Mouse (Mus musculus) embryonic facial prominence, embryonic 10.5 days (tissue): ENCODE results near the gene Sp110. TPM values are rescaled to one million over a fixed set of nuclear protein-coding genes. Genes with fewer than 3 reads are reported as not detected.
"Not testable (repeated sequence)": the region's sequence is repeated elsewhere in the genome, so short reads cannot be mapped to it uniquely, and the experiment has no call there.

Experiments
- DNase-seq: peaks from one replicate; pipeline ENCODE4 v3.0.0-alpha.2; 2017; ENCODE audit warnings: low spot score
- H3K27ac ChIP-seq: fragments of 300-500 bp; sonication (generic); replicated peaks from 2 replicates; pipeline ENCODE4 v1.5.1; 2016; ENCODE audit warnings: mild to moderate bottlenecking
- H3K27me3 ChIP-seq: fragments of 300-500 bp; sonication (generic); replicated peaks from 2 replicates; pipeline ENCODE4 v1.6.1; 2016; ENCODE audit warnings: low read depth, mild to moderate bottlenecking; ENCODE audit not compliant: poor library complexity, severe bottlenecking
- H3K36me3 ChIP-seq: fragments of 300-500 bp; sonication (generic); replicated peaks from 2 replicates; pipeline ENCODE4 v1.6.1; 2016; ENCODE audit warnings: mild to moderate bottlenecking, moderate library complexity
- H3K4me1 ChIP-seq: fragments of 300-500 bp; sonication (generic); 2 replicates; pipeline ENCODE4 v1.6.1; 2016
- H3K4me3 ChIP-seq: fragments of 300-500 bp; sonication (generic); 2 replicates; pipeline ENCODE4 v1.5.1; 2016; ENCODE audit warnings: mild to moderate bottlenecking, moderate library complexity
- H3K9me3 ChIP-seq: fragments of 300-500 bp; sonication (generic); 2 replicates; pipeline ENCODE4 v1.6.1; 2016; ENCODE audit warnings: mild to moderate bottlenecking
- WGBS: fragments of 180-500 bp; shearing (Covaris S2); methylation state at CpG from one replicate; pipeline ENCODE4 v1.1.7; 2016; 5-methylcytosine and 5-hydroxymethylcytosine counted together
- polyA plus RNA-seq: library from polyadenylated mRNA; unstranded; fragments of >200 nt; fragmentation: Nextera tagmentation; extraction: Ambion mirVana; gene quantifications from 2 replicates; pipeline ENCODE4 v1.2.1, GENCODE M21; 2016

Sp110 gene
- polyA plus RNA-seq, 1 experiment from 2014 or later, result 0.69 TPM

DNA sequence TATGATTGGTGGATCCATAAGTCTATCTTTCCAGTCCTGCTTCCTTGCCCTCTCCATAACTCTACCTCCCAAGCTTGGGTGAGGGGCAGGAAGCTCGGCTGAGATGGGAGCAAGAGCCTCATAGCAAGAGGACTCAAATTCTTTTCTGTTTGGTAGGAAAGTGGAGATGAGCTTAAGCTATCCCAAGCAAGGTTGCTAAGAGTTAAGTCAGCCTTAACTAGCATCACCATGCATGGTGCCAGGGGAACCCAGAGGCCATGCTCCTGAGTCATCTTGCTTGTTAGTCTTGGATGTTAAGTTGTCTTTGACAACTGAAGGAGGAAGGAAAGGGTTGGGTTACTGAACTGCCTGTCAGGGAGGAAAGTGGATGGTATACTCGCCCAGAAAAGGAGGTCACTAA is 9.9 kb downstream of the Sp110 start:
- H3K4me1 ChIP-seq, DNase-seq, H3K36me3 ChIP-seq, H3K4me3 ChIP-seq, H3K27me3 ChIP-seq, H3K9me3 ChIP-seq, H3K27ac ChIP-seq: not testable (repeated sequence)
- 79% methylated on average over 1 of the region's 2 CpGs for WGBS

DNA sequence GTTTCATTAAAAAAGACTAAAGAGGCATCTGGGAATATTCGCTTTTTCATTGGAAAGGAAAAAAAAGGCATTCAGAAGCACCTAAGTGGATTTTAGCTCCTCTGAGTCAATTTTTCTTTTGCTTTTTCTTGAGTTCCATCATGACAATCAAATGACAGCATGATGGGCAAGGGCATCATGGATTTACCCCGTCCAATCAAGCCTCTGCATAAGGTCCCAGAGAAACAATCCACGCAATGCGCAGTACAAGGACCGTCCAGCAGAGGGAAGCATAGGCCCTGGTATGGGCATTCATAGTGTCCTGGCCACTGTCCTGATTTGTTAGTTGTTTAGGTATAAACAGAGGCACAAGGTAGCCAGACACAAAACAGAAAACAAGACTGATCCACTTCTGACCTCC is 17.1 kb downstream of the Sp110 start:
- H3K36me3 ChIP-seq, H3K9me3 ChIP-seq, DNase-seq, H3K4me1 ChIP-seq, H3K4me3 ChIP-seq, H3K27ac ChIP-seq, H3K27me3 ChIP-seq: not testable (repeated sequence)
- 34% methylated on average over 5 of the region's 5 CpGs for WGBS

DNA sequence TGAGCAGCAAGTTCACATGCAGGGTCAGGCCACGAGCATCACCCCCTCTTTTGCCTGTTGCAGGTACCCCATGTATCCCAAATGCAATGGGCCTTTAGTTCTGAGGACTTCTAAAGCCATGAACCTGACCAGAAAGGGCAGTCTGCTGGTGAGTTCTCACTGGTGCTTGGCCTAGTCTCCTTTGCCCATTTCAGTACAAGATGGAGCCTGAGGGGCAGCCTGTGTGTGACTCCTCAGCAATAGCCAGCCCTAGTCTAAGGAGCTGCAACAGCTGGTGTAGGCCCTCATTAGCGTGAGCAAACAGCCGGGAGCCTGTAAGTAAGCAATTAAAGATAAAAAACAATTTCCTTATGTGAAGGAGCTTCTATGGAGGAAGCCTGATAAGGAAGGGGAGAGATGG is 18.0 kb downstream of the Sp110 start:
- H3K4me1 ChIP-seq, H3K36me3 ChIP-seq, DNase-seq, H3K4me3 ChIP-seq, H3K27ac ChIP-seq, H3K27me3 ChIP-seq, H3K9me3 ChIP-seq: not testable (repeated sequence)
- 75% methylated on average over 3 of the region's 3 CpGs for WGBS

DNA sequence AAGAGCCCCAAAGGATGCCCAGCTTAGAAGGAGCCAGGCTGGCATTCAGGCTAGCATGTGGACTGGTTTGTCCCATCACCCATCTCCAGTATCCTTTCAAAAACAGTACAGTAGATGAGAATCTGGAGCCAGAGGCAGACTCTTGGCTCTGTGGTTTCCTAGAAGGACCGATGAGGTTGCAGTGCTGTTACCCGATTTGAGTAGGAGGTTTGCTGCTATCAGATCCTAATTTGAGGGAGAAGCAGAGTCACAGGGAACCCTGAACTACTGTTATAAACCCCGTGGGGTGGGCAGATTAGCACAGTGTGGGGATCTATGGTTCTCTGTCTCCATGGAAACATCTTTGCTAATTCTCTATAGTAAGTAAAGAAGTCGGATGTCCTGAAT is 18.5 kb downstream of the Sp110 start:
- not testable (repeated sequence) for H3K4me3 ChIP-seq, H3K4me1 ChIP-seq, DNase-seq, H3K36me3 ChIP-seq, H3K9me3 ChIP-seq, H3K27me3 ChIP-seq, H3K27ac ChIP-seq
- WGBS, result 74% methylated on average over 3 of the region's 4 CpGs

DNA sequence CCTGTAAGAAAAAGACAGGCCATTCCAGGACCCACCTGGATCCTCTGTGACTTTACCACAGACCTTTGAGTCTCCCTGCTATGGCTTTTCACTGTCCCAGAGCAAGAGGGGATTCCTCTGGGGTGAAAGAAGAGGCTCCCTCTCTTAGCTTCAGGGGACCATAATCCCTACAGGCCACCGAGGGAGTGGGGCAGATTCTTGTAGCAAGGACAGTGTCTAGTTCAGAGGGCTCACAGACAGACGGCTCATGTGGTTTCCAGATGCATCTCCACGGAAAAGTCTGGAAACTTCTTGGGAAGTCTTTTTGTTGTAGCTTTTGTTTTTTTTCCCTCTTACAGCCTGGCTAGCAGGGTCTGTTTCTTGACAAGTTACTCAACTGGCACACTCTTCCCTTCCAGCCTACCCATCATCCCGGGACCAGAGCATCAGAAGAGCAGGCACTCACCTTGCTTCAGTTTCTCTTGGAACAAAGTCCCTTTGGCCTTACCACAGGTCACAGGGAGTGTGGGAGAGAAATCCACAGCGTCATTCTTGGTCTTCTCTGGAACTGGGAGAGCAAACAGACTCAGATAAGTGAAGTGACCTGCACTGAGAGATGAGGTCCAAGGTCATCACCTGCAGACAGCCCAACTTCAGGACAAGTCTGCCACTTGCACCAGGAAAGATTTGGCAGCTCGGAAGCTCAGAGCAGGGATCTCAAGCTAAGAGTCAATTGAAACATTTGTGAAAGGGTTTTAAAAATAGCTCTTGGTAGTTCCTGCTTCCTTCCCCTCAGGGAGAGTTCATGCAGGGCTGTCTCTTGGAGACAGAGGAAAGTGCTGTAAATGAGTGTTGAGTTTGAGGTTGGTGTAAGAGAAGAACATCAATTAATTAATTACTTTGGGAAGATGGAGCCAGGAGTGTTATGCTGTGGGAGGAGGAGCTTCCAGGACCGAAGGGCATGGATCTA is 19.1 kb downstream of the Sp110 start:
- not testable (repeated sequence) for H3K27me3 ChIP-seq, H3K4me3 ChIP-seq, H3K36me3 ChIP-seq, H3K4me1 ChIP-seq, DNase-seq, H3K27ac ChIP-seq, H3K9me3 ChIP-seq
- 69% methylated on average over 6 of the region's 7 CpGs for WGBS

DNA sequence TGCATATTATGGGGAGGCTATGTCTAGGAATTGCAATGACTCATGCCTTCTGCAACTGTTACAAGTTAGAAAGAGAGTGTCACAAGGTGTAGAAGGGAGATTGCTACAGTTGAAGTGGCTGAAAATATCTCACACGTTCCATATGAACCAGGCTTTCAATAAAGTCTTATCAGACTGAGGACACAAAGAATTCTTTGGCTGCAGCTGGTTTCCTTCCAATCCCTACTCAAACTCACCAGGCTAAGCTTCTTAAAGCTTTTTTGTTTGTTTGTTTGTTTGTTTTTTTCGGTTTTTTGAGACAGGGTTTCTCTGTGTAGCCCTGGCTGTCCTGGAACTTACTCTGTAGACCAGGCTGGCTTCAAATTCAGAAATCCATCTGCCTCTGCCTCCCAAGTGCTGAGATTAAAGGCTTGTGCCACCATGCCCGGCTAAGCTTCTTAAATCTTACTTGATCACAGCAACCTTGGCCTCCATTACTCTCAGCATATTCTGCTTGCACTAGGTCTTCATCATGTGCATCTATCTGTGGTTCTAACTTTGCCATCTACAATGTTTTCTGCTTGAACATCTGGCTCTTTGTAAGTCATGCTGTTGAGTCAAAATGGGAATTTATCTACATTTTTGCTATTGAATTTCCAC is 20.1 kb downstream of the Sp110 start:
- H3K27me3 ChIP-seq, H3K4me1 ChIP-seq, H3K9me3 ChIP-seq, DNase-seq, H3K36me3 ChIP-seq, H3K4me3 ChIP-seq, H3K27ac ChIP-seq: not testable (repeated sequence)
- WGBS, result 71% methylated on average over 3 of the region's 3 CpGs

DNA sequence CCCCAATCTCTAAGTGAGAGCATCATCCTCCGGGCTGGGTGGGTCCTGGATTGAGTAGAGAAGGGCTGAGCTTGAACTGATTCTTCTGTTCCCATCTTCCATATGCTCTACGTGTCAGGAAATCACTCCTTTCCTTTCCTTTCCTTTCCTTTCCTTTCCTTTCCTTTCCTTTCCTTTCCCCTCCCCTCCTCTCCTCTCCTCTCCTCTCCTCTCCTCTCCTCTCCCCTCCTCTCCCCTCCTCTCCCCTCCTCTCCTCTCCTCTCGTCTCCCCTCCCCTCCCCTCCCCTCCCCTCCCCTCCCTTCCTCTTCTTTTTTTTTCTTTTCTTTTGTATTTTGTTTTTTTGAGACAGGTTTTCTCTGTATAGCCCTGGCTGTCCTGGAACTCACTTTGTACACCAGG is 23.2 kb downstream of the Sp110 start, which contains the start of gene G530012D18Rik:
Gene G530012D18Rik, plus strand, starts transcription at position 301 of the 400 bp plus-strand sequence.
- WGBS, result 65% methylated on average over 2 of the region's 3 CpGs
- not testable (repeated sequence) for H3K4me1 ChIP-seq, H3K9me3 ChIP-seq, DNase-seq, H3K4me3 ChIP-seq, H3K27me3 ChIP-seq, H3K36me3 ChIP-seq, H3K27ac ChIP-seq

DNA sequence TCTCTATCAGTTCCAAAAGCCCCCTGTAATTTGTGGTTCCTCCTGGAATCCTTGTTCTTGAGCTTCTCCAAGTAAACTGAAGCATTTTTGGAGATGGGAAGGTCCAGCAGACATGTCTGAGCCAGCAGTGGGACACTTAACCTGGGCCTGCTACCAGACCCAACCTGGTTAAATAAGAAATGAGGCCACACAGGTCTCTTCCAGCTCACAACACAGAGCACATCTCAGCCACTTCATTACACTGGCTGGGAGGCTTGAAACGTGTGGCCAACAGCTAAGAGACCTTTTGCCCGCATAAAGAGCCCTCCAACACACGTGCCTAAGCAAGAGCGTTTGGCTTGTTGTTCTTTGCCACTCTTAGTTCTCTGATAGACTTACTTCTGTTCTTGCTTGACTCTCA is 25.1 kb downstream of the Sp110 start:
- 73% methylated on average over 4 of the region's 4 CpGs for WGBS
- H3K4me1 ChIP-seq, H3K4me3 ChIP-seq, H3K9me3 ChIP-seq, H3K27ac ChIP-seq, H3K36me3 ChIP-seq, DNase-seq, H3K27me3 ChIP-seq: not testable (repeated sequence)

DNA sequence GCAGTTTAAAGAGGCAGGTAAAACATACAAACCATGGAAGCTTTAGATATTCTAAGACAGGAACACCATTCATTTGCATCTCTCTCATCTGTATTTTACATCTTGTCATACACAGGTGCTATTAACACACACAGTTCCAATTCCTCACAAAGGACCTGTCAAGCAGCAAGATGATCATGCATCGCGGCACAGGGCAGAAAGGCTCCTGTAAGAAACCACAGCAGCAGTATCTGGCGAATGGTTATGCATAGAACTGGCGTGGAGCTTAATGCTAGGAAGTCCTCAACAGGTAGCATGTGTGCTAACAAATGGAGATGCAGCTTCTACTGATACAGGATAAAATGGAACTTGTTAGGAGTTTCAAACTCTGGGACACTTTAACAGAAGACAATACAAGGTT is 43.4 kb downstream of the Sp110 start:
- not testable (repeated sequence) for H3K4me3 ChIP-seq
- WGBS, result 86% methylated on average over 4 of the region's 4 CpGs

DNA sequence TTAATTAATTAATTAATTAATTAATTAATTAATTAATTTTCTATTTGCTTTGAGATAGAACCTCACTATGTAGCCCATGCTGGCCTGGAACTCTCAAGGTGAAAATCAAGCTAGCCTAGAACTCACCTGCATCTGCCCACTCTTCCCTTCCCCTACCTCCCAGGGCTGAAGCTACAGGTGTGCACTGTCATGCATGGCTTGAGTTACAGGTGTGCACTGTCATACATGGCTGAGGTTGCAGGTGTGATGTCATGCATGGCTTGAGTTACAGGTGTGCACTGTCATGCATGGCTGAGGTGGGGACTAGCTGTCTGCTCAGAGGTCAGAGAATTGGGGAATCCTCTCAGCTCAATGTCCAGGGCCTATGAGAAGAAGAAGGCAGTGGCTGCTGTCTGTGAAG is 52.2 kb downstream of the Sp110 start:
- H3K4me1 ChIP-seq, H3K4me3 ChIP-seq, H3K36me3 ChIP-seq: not testable (repeated sequence)

More for the DNA sequence above, 43.4 kb downstream of the Sp110 start:
- not testable (repeated sequence) for H3K4me1 ChIP-seq, H3K9me3 ChIP-seq, H3K27ac ChIP-seq, H3K27me3 ChIP-seq, H3K36me3 ChIP-seq, DNase-seq

DNA sequence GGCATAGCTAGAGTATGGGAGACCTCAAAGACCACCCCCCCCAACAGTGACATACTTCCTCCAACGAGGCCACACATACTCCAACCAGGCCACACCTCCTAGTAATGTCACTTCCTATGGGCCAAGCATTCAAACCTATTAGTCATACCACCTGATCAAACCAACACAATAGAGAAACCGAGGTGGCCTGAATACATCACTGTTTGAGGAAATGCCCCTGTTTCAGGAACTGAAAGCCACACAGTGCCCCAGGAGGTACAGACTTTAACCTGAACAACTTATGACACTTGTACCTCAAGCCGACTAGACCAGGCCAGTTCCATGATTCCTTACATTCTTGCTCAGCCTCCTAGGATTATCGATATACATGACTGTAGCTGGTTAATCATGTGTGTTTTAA is 54.8 kb downstream of the Sp110 start:
- not testable (repeated sequence) for DNase-seq, H3K36me3 ChIP-seq, H3K4me3 ChIP-seq, H3K4me1 ChIP-seq, H3K27me3 ChIP-seq, H3K9me3 ChIP-seq, H3K27ac ChIP-seq
- WGBS, result 74% methylated on average over 4 of the region's 4 CpGs

More for the DNA sequence above, 52.2 kb downstream of the Sp110 start:
- not testable (repeated sequence) for DNase-seq, H3K9me3 ChIP-seq, H3K27ac ChIP-seq, H3K27me3 ChIP-seq

DNA sequence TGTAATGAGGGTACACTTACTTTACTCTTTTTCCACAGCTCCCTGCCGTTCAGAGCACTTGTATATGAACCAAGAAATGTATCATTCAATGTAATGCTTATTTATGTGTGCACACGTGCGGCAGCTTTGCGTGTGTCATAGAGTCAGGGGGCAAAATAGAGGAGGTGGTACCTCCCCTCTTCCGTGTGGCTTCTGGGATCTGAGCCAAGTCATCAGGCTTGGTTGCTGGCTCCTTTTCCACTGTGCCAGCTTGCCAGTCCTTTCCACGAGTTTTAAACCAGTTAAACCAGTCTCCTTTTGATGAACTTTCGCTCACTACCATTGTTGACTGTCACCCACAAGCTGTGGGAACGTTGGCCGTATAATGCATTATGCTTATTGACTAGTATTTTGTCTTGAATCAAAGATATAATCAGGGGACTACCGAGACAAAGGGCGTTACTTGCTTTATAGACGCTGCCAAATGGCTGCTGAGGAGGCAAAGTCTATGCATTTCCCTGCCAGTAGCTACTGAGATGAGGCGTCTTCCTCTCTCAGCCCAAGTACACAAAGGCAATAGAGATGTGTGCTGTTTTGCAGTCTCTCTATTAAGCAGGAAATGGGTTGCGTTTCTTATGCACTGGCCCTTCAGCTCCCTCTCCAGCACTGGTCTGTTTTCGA is 70.0 kb downstream of the Sp110 start:
- not testable (repeated sequence) for H3K27me3 ChIP-seq, H3K4me3 ChIP-seq, H3K36me3 ChIP-seq, H3K4me1 ChIP-seq, H3K9me3 ChIP-seq, H3K27ac ChIP-seq, DNase-seq
- WGBS, result 84% methylated on average over 14 of the region's 15 CpGs
